In genomic region chr5:52112953-52113841, GRCm38 (mm10) we compare ENCODE assay signal across 8 mouse cellular contexts.
DNase-seq lines count a peak whose midpoint lies in the region; ATAC-seq and TF ChIP-seq lines count a peak whose summit lies in the region.

No protein-coding gene starts in this region.

- in situ Hi-C loops in Patski (cut with MboI; ENCODE audit: low pct_unique_long_range_greater_than_20kb), result no loop called here

- CTCF ChIA-PET in Patski (lab: Charles Lee), result no interaction called here

- H3K9me3 ChIP-seq in embryonic facial prominence, embryonic 10.5 days, result no peaks in the 10 kb centered on the region
- no peaks in the 10 kb centered on the region for H3K9me3 ChIP-seq in midbrain, embryonic 11.5 days (ENCODE audit: control insufficient read depth, low read length)
- H3K9me3 ChIP-seq in stomach, embryonic 15.5 days, result no peaks in the 10 kb centered on the region

- no peak for TF ChIP-seq CTCF in Patski (IDR thresholded peaks at IDR 0.05)
- TF ChIP-seq CTCF in left cerebral cortex, adult 2 months (IDR thresholded peaks at IDR 0.05), result no peak

- H3K36me3 ChIP-seq in embryonic facial prominence, embryonic 10.5 days (replicated peaks), result no peaks in the 10 kb centered on the region
- no peaks in the 10 kb centered on the region for H3K36me3 ChIP-seq in midbrain, embryonic 11.5 days (ENCODE audit: control insufficient read depth, insufficient read depth, low read length)
- H3K36me3 ChIP-seq in stomach, embryonic 15.5 days, result no peaks in the 10 kb centered on the region

- H3K27ac ChIP-seq in embryonic facial prominence, embryonic 10.5 days (replicated peaks), result no peak overlapping the region; the same call in 1 of the 2 replicates
- peak overlapping the region; percentile 78 for H3K27ac ChIP-seq in left cerebral cortex, adult 2 months
- H3K27ac ChIP-seq in midbrain, embryonic 11.5 days (ENCODE audit: low read depth, low read length), result no peak overlapping the region
- H3K27ac ChIP-seq in stomach, embryonic 15.5 days, result no peak overlapping the region

- DNase-seq in adrenal gland, adult (ENCODE audit: inconsistent age in 2 of 2, low spot score in 1 of 2), result peak; percentile 37 to 77
- DNase-seq in adrenal gland, postnatal 4 days (ENCODE audit: low spot score in 2 of 2), result no peak
- DNase-seq in Patski (ENCODE audit: low read depth, low spot score), result no peak
- DNase-seq in embryonic facial prominence, embryonic 10.5 days (ENCODE audit: low spot score), result peak; percentile 65
- peak; percentile 13 to 32 for DNase-seq in heart, postnatal 36 days
- DNase-seq in left cerebral cortex, adult 2 months (ENCODE audit: extremely low spot score in 1 of 2, low spot score in 2 of 2), result peak; percentile 49 to 52
- DNase-seq in midbrain, embryonic 11.5 days (ENCODE audit: low spot score, missing footprints), result peak; percentile 96

- H3K27me3 ChIP-seq in Patski, result peaks cover 8% of the 10 kb centered on the region
- H3K27me3 ChIP-seq in embryonic facial prominence, embryonic 10.5 days (replicated peaks; ENCODE audit: low read depth, poor library complexity, severe bottlenecking), result peaks cover 89% of the 10 kb centered on the region
- peaks cover 44% of the 10 kb centered on the region for H3K27me3 ChIP-seq in midbrain, embryonic 11.5 days (ENCODE audit: control insufficient read depth, insufficient read depth, low read length)
- peaks cover 27% of the 10 kb centered on the region for H3K27me3 ChIP-seq in stomach, embryonic 15.5 days (replicated peaks)

- POLR2A ChIA-PET in Patski (lab: Charles Lee), result interaction anchor here (0.6 to 0.7 kb wide), 2 partner anchors 545 to 948 kb away, joined by 4 to 6 read pairs; no protein-coding TSS in a partner anchor

- H3K4me1 ChIP-seq in embryonic facial prominence, embryonic 10.5 days, result peaks cover 41% of the 10 kb centered on the region
- H3K4me1 ChIP-seq in midbrain, embryonic 11.5 days (ENCODE audit: control insufficient read depth, insufficient read depth, low read length), result peaks cover 12% of the 10 kb centered on the region
- H3K4me1 ChIP-seq in stomach, embryonic 15.5 days, result peaks cover 20% of the 10 kb centered on the region

- WGBS in embryonic facial prominence, embryonic 10.5 days, result under 1% methylated on average over 72 of the region's 73 CpGs
- WGBS in midbrain, embryonic 11.5 days, result under 1% methylated on average over 72 of the region's 73 CpGs
- WGBS in stomach, embryonic 15.5 days, result under 1% methylated on average over 67 of the region's 73 CpGs

- peak; percentile 7 for ATAC-seq in Patski
- peak; percentile 3; the same call in 1 of the 2 replicates for ATAC-seq in midbrain, embryonic 11.5 days (ENCODE audit: low FRiP score)
- ATAC-seq in stomach, embryonic 15.5 days (ENCODE audit: insufficient read depth, low FRiP score, low read depth), result no peak

- peak overlapping the region; percentile 51 for H3K9ac ChIP-seq in midbrain, embryonic 11.5 days (ENCODE audit: low read length)
- H3K9ac ChIP-seq in stomach, embryonic 15.5 days, result peak overlapping the region; percentile 23; the same call in 1 of the 2 replicates

- H3K4me2 ChIP-seq in midbrain, embryonic 11.5 days, result peak overlapping the region; percentile 99
- peak overlapping the region; percentile 100 for H3K4me2 ChIP-seq in stomach, embryonic 15.5 days

- intact Hi-C loops in heart, postnatal 36 days (cut with DNase I), result no loop called here
- intact Hi-C loops in left cerebral cortex, adult 2 months (cut with DNase I), result loop anchor here (5.0 to 10.0 kb wide), 3 partner anchors 71 to 561 kb away; no protein-coding TSS in a partner anchor

- H3K4me3 ChIP-seq in embryonic facial prominence, embryonic 10.5 days, result peak overlapping the region; percentile 72
- peak overlapping the region; percentile 63 for H3K4me3 ChIP-seq in left cerebral cortex, adult 2 months
- H3K4me3 ChIP-seq in midbrain, embryonic 11.5 days (ENCODE audit: low read depth, low read length), result peak overlapping the region; percentile 64
- peak overlapping the region; percentile 69 for H3K4me3 ChIP-seq in stomach, embryonic 15.5 days (replicated peaks)

Comparison
In these comparisons a context has a peak if more than half of its experiments do, and no peak if none do; other contexts are left out.
1. DNase-seq: peak in adrenal gland, adult (2 of 2), embryonic facial prominence, embryonic 10.5 days (single experiment), heart, postnatal 36 days (2 of 2), left cerebral cortex, adult 2 months (2 of 2) and midbrain, embryonic 11.5 days (single experiment); none in adrenal gland, postnatal 4 days (0 of 2) and Patski (single experiment).
2. Peak in every context shown above with its lines, with median percentiles within 50 percentile points of each other: H3K4me3 ChIP-seq.